Mouse (Mus musculus) erythroblast, embryonic 14.5 days (primary cell): ENCODE results near the gene Lpp. TPM values are rescaled to one million over a fixed set of nuclear protein-coding genes. Genes with fewer than 3 reads are reported as not detected.

Experiments used
- H3K27me3 ChIP-seq: 2 replicates; pipeline ENCODE4 v1.6.1; 2012; ENCODE audit warnings: inconsistent platforms; ENCODE audit not compliant: control insufficient read depth
- H3K36me3 ChIP-seq: 2 replicates; pipeline ENCODE4 v1.6.1; 2012; ENCODE audit warnings: mild to moderate bottlenecking, inconsistent platforms; ENCODE audit not compliant: control insufficient read depth
- H3K4me1 ChIP-seq: 2 replicates; pipeline ENCODE4 v1.6.1; 2012; ENCODE audit warnings: inconsistent platforms; ENCODE audit not compliant: control insufficient read depth
- H3K4me3 ChIP-seq: replicated peaks from 2 replicates; pipeline ENCODE3; 2012; ENCODE audit warnings: moderate library complexity, mild to moderate bottlenecking, inconsistent platforms
- H3K9me3 ChIP-seq: 2 replicates; pipeline ENCODE4 v1.6.1; 2012; ENCODE audit warnings: low read length, inconsistent platforms, mixed read lengths; ENCODE audit not compliant: control insufficient read depth
- GATA1 ChIP-seq: IDR thresholded peaks from 2 replicates; pipeline ENCODE4 v1.6.1; 2012; ENCODE audit warnings: low read length, inconsistent platforms, mixed read lengths
- TAL1 ChIP-seq: IDR thresholded peaks from 3 replicates; pipeline ENCODE4 v1.6.1; 2012; ENCODE audit warnings: low read length, inconsistent platforms, mixed read lengths
- polyA plus RNA-seq: library from polyadenylated mRNA; stranded (reverse); fragments of >175 nt; gene quantifications from 2 replicates; pipeline ENCODE4 v1.2.3, GENCODE M21; 2012

Gene Lpp
- polyA plus RNA-seq, 1 experiment, result not detected

DNA sequence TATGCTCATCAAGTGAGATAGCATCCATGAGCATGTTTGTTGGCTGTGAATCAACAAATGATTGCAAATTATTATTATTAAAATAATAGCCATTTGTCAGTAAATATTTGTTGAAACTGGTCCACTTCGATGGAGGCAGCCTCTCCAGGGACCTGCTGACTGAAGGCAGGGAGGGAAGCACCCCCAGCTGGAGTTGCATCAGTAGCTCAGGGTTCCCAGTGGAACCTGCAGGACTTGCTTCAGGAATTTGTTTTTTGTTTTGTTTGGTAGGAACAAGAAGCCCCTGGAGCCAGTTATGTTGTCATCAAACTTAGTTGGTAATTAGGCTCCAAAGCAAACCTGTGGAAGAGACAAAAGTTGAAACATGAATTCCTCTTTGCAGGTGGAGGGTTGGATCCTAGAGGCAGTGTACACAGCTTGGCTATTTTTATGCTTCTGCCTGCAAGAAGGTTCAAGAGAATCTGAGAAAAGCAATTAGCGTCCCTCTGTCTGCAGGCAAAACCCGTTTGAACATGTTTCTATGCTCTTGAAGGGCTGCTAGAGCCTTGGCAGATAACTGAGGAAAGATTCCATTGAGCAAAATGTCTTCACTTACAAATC lies 554.9 kb downstream of the Lpp start:
- Histone ChIP-seq H3K4me1 (no peaks in the 10 kb centered on the region), H3K27me3 (no peaks in the 10 kb centered on the region), H3K36me3 (no peaks in the 10 kb centered on the region), H3K4me3 (no peak overlapping the region), H3K9me3 (no peaks in the 10 kb centered on the region)
- TF ChIP-seq GATA1 (no peak), TAL1 (no peak)

DNA sequence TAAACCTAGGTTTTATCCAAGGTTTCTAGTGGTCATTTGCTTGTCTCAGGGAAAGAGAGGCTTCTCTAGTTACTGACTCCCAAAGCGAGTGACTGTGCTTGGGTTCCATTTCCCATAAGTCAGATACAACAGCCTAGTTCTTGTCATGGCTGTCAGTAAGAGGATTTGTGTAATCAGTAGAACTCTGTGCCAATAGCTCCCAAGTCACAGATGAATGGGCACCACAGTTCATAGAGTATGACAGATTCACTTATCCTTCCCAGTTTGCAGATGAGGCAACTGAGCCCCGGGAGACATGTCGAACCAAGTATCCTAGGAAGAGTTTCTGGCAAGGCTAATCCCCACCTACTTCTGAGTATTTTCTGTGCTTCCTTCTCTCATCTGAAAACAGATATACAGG lies 556.0 kb downstream of the Lpp start:
- no peaks in the 10 kb centered on the region for H3K9me3 ChIP-seq
- H3K4me3 ChIP-seq, result no peak overlapping the region
- H3K27me3 ChIP-seq, result no peaks in the 10 kb centered on the region
- TF ChIP-seq TAL1 (no peak), GATA1 (no peak)
- H3K36me3 ChIP-seq, result no peaks in the 10 kb centered on the region
- no peaks in the 10 kb centered on the region for H3K4me1 ChIP-seq

DNA sequence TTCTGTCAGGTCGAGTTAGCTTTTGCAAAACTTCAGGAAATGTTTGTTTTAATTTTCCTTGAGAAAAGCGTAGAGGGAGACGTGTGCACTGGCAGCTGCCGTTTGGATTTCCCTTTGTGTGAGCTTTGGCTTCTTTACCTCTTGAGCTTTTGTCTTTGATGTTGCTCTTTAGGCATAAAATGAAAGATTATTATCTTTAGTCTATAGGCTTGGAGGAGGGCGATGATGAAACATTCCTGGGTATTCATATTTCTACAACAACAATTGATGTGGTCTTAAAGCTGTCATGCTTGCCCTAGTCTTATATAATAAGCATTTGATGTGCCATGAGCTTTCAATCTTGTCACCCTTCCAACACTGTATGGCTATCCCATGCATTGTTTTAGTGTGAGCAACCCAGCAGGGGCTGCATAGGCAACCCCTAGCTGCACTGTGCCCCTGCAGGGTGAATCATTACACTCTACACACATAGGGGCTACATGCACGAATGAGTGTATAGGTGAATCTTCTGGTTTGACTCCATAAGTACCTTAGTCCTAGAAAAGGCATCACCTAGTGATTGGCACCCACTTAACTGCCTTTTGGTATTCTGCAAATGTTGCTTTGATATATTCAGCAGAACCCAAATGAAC lies 556.9 kb downstream of the Lpp start:
- H3K9me3 ChIP-seq, result no peaks in the 10 kb centered on the region
- H3K4me1 ChIP-seq, result no peaks in the 10 kb centered on the region
- TF ChIP-seq TAL1 (no peak), GATA1 (no peak)
- H3K27me3 ChIP-seq, result no peaks in the 10 kb centered on the region
- H3K4me3 ChIP-seq, result no peak overlapping the region
- H3K36me3 ChIP-seq, result no peaks in the 10 kb centered on the region

DNA sequence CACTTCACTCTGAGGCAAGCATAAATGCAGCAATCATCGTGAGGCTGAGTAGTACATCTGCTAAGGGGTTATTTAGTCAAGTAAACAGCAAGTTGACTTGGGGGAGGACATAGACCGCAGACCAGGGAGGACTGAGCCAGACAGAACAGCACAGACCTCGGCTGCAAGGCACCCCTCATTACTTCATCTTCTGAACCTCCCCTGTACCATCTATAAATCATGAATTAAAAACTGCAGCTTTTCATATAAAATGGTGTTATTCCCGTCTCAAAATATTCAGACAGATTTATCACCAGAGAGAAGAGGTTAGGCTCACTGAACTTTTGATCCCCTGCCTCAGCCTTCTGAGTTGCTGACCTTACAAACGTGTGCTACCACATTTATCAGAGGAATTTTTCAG lies 558.6 kb downstream of the Lpp start:
- Histone ChIP-seq H3K36me3 (no peaks in the 10 kb centered on the region), H3K4me3 (no peak overlapping the region), H3K4me1 (no peaks in the 10 kb centered on the region), H3K9me3 (no peaks in the 10 kb centered on the region), H3K27me3 (no peaks in the 10 kb centered on the region)
- TF ChIP-seq TAL1, result no peak
- TF ChIP-seq GATA1, result no peak

DNA sequence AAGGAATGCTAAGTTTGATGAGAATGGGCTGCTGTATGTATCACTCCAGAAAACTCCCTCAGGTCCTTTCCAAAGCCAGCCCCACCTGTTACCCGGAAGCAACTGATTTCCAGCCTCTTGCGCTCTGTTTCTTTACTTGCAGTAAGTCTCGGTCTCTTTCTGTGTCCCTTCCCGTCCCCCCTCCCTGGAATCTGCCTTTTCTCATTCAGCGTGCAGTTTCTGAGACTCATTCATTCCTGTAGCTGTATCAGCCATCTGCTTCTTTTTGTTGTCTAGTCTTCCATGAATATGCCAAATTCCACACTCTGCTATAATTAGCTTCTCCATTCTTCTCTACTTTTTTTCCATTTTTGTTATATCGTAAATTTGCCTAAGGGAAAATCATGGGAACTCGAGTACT lies 561.7 kb downstream of the Lpp start:
- no peaks in the 10 kb centered on the region for H3K27me3 ChIP-seq
- TF ChIP-seq TAL1 (no peak), GATA1 (no peak)
- H3K4me1 ChIP-seq, result no peaks in the 10 kb centered on the region
- H3K4me3 ChIP-seq, result no peak overlapping the region
- no peaks in the 10 kb centered on the region for H3K36me3 ChIP-seq
- H3K9me3 ChIP-seq, result no peaks in the 10 kb centered on the region

DNA sequence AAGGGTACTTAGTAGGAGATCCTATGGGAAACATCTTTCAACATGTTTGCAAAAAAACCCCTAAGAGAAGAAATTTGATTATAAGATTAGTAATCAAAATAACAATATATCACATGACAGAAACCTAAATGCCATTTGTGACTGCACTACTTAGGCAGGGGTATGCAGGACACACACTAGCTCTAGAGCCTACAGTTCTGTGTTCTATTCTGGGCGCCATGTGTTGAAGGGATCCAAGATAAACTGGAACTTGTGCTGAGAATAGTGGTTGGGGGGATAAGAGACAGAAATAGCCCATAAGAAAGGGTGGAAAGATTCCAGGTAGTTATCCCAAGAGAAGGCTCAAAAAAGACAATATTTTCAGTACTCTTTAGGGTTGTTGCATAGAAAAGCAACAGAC lies 565.4 kb downstream of the Lpp start:
- Histone ChIP-seq H3K9me3 (no peaks in the 10 kb centered on the region), H3K27me3 (no peaks in the 10 kb centered on the region), H3K4me3 (no peak overlapping the region), H3K4me1 (no peaks in the 10 kb centered on the region), H3K36me3 (no peaks in the 10 kb centered on the region)
- TF ChIP-seq TAL1 (no peak), GATA1 (no peak)

DNA sequence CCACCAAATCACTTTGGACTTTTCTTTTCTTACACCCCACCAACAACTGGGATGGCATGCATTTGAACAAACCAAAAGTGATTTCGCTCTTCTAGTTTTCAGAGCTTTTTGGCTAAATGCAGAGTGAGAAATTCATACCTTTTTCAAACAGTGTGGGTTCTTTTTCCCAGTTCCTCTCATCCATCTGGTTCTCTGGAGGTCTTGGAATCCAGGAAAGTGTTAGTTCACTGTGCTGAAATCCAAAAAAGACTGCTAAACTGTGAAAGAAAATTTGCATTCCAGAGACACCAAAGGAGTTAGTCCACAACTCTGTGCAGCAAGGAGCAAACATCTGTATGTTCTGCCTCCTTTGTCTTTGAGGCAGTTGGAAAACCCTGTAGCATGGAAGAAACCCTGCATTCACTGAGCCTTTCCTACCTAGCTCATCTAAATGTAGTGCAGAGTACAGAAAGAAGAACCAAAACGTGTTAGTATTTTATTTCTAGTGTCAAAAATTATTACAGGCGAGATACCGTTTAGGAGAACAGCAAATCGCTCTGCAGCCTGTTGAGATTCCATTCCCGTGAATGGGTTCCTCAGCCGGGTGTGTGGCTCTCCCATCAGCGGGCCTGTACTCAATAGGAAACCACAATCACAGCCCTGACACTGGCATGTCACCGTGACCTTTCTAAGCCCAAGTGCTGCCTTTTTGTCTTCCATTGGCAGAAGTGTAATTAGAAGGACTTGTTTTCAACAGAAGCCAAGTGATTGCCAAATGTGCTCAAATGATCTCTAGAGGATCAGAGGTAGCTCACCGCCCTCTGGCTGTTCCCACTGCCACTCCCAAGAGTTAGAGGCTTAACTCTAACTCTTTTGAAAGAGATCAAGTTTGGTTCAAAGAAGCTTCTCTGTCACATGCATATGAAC lies 567.8 kb downstream of the Lpp start:
- H3K4me3 ChIP-seq, result no peak overlapping the region
- H3K27me3 ChIP-seq, result no peaks in the 10 kb centered on the region
- TF ChIP-seq TAL1 (no peak), GATA1 (no peak)
- H3K9me3 ChIP-seq, result no peaks in the 10 kb centered on the region
- no peaks in the 10 kb centered on the region for H3K4me1 ChIP-seq
- no peaks in the 10 kb centered on the region for H3K36me3 ChIP-seq

DNA sequence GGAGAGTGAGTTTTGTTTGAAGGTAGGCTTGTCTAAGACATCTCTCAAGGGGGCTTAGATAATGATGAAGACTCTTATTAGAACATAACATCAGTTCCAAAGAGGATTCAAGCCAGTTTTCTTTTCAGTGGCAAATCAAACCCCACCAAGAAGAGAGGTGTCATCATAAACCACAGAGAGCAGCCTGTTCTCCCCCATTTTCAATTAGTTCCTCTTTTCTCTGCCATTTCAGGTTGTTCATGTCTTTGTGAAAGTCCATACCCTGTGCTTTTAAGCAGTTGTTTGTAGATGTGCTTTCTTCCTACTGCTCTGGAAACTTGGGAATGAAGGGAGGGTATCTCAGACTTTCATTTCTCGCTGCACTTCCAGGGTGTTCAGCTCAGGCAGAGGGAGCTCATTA lies 571.0 kb downstream of the Lpp start:
- TF ChIP-seq TAL1, result no peak
- no peak for TF ChIP-seq GATA1
- Histone ChIP-seq H3K27me3 (no peaks in the 10 kb centered on the region), H3K36me3 (no peaks in the 10 kb centered on the region), H3K9me3 (no peaks in the 10 kb centered on the region), H3K4me1 (no peaks in the 10 kb centered on the region), H3K4me3 (no peak overlapping the region)

DNA sequence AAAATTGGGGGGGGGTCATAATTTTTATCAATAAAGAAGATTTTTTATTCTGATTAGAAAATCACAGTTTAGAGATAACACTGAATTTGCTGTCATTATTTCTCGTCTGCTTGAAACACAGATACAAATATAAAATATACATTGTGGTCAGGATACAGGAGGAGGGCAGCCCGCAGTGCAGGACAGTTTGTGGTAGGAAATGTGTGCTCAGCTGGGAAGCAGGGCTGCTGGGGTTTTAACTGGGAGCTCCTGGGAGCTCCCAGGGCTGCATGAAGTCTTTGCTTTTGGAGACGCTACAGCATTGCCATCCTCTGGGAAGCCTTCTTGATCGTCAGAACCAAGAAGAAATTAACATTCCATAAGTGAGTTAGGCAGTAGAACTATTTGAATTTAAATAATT lies 571.8 kb downstream of the Lpp start:
- Histone ChIP-seq H3K36me3 (no peaks in the 10 kb centered on the region), H3K4me3 (no peak overlapping the region), H3K9me3 (no peaks in the 10 kb centered on the region), H3K4me1 (no peaks in the 10 kb centered on the region), H3K27me3 (no peaks in the 10 kb centered on the region)
- TF ChIP-seq TAL1 (no peak), GATA1 (no peak)
